Mouse (Mus musculus): ENCODE data around the gene Spint2. TPM values are rescaled to one million over a fixed set of nuclear protein-coding genes. Genes with fewer than 3 reads are reported as not detected.
A peak's percentile ranks its signal among the peaks of the same experiment; 100 is the strongest.
"Not testable (repeated sequence)": the region's sequence is repeated elsewhere in the genome, so short reads cannot be mapped to it uniquely, and the experiment has no call there.

The Spint2 gene
- polyA plus RNA-seq, 1 experiment from 2014 or later: 522 TPM

- Histone ChIP-seq H3K4me2 (ENCODE audit: low read length) (peak within 1 kb of the TSS; percentile 30), H3K36me3 (ENCODE audit: control insufficient read depth, insufficient read depth, low read length) (no peaks in the 10 kb centered on the region), H3K27me3 (replicated peaks; ENCODE audit: control insufficient read depth, insufficient read depth, low read length) (no peaks in the 10 kb centered on the region; the same call in 1 of the 2 replicates), H3K4me1 (replicated peaks; ENCODE audit: control insufficient read depth, insufficient read depth, low read length) (no peaks in the 10 kb centered on the region), H3K4me3 (ENCODE audit: low read depth, low read length) (no peak within 1 kb of the TSS), H3K9ac (ENCODE audit: low read length) (no peak within 1 kb of the TSS), H3K27ac (ENCODE audit: low read depth) (no peak within 1 kb of the TSS), H3K9me3 (ENCODE audit: control insufficient read depth, low read length) (no peaks in the 10 kb centered on the region; the same call in 1 of the 2 replicates)
- ATAC-seq (replicated peaks; ENCODE audit: low FRiP score, low TSS enrichment, low read depth) (0 out of 2 replicates have a peak, but pooled peaks have one; percentile 37), DNase-seq (ENCODE audit: low spot score) (peak; percentile 68)
- WGBS: 4% methylated on average over 20 of the region's 20 CpGs
Observed at GRCm38 (mm10) chr7:29213675-29214082, 68.0 kb downstream of the Spint2 start, which contains the start of gene Catsperg1. Catsperg1 (minus strand) TSS chr7:29214035.

DNA sequence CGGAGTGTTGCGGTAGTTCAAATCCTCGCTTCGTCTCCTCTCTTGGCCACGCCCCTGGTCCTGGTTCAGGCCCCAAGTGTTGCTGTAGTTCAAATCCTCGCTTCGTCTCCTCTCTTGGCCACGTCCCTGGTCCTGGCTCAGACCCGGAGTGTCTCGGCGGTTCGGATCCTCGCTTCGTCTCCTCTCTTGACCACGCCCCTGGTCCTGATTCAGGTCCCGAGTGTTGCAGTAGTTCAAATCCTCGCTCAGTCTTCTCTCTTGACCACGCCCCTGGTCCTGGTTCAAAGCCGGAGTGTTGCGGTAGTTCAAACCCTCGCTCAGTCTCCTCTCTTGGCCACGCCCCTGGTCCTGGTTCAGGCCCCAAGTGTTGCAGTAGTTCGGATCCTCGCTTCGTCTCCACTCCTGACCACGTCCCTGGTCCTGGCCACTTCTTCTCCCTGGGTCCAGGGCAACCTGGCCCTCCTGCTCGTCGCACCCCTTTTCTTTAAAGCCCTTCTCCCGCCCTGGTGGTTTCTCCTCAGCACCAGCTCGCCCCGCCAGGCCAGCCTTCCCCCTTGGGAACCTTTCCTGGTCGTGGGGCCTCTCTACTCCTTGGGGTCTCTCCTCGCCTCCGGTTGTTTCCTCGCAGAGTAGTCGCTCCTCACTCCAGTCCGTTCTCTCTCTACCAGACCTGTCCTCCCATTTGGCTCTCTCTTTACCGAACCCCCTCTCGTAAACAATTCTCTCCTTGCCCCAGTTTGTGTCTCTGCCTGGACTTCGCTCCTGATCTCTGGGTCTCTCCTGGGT is 68.7 kb downstream of the Spint2 start:
- H3K9me3 ChIP-seq (ENCODE audit: control insufficient read depth, low read length); H3K27me3 ChIP-seq (replicated peaks; ENCODE audit: control insufficient read depth, insufficient read depth, low read length); H3K4me3 ChIP-seq (ENCODE audit: low read depth, low read length); ATAC-seq (replicated peaks; ENCODE audit: low FRiP score, low TSS enrichment, low read depth); DNase-seq (ENCODE audit: low spot score); H3K27ac ChIP-seq (ENCODE audit: low read depth); H3K4me1 ChIP-seq (replicated peaks; ENCODE audit: control insufficient read depth, insufficient read depth, low read length); H3K36me3 ChIP-seq (ENCODE audit: control insufficient read depth, insufficient read depth, low read length); H3K9ac ChIP-seq (ENCODE audit: low read length): not testable (repeated sequence)
- WGBS: 21% methylated on average over 40 of the region's 40 CpGs
- H3K4me2 ChIP-seq (ENCODE audit: low read length): peak overlapping the region; percentile 30

GRCm38 (mm10) chr7:29212199-29212765 is 69.4 kb downstream of the Spint2 start:
- Histone ChIP-seq H3K9me3 (ENCODE audit: control insufficient read depth, low read length) (no peaks in the 10 kb centered on the region; the same call in 1 of the 2 replicates), H3K27ac (ENCODE audit: low read depth) (no peak overlapping the region; the same call in 1 of the 2 replicates), H3K4me2 (ENCODE audit: low read length) (peak overlapping the region; percentile 44), H3K4me1 (replicated peaks; ENCODE audit: control insufficient read depth, insufficient read depth, low read length) (no peaks in the 10 kb centered on the region), H3K9ac (ENCODE audit: low read length) (no peak overlapping the region), H3K36me3 (ENCODE audit: control insufficient read depth, insufficient read depth, low read length) (no peaks in the 10 kb centered on the region), H3K27me3 (replicated peaks; ENCODE audit: control insufficient read depth, insufficient read depth, low read length) (no peaks in the 10 kb centered on the region; the same call in 1 of the 2 replicates), H3K4me3 (ENCODE audit: low read depth, low read length) (0 out of 2 replicates have a peak overlapping the region, but pooled peaks have one; percentile 30)
- WGBS: 17% methylated on average over 26 of the region's 26 CpGs
- ATAC-seq (replicated peaks; ENCODE audit: low FRiP score, low TSS enrichment, low read depth) (no peak), DNase-seq (ENCODE audit: low spot score) (no peak)

DNA sequence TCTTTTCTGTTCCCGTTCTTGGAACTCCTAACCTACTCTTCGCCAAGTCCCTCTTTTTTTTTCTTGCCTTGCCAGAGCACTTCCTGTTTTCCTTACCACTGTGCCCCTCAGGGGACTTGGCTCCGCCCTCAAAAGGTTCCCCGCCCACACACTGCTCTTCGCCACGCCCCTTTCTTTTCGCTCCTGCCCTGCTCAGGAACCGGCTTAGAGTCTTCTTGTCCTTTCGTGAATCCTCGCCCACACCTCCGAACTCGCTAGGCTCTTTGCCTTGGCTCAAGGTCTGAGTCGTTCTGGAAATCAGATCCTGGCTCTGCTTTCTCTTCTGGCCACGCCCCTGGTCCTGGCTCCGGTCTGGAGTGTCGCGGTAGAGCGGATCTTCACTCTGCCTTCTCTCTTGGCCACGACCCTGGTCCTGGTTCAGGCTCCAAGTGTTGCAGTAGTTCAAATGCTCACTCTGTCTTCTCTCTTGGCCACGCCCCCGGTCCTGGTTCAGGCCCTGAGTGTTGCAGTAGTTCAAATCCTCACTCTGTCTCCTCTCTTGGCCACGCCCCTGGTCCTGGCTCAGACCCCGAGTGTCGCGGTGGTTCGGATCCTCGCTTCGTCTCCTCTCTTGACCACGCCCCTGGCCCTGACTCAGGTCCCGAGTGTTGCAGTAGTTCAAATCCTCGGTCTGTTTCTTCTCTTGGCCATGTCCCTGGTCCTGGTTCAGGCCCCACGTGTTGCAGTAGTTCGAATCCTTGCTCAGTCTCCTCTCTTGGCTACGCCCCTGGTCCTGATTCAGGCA is 70.1 kb downstream of the Spint2 start:
- peak overlapping the region; percentile 52 for H3K27ac ChIP-seq (ENCODE audit: low read depth)
- no peaks in the 10 kb centered on the region; the same call in 1 of the 2 replicates for H3K27me3 ChIP-seq (replicated peaks; ENCODE audit: control insufficient read depth, insufficient read depth, low read length)
- H3K9me3 ChIP-seq (ENCODE audit: control insufficient read depth, low read length): no peaks in the 10 kb centered on the region; the same call in 1 of the 2 replicates
- H3K9ac ChIP-seq (ENCODE audit: low read length): no peak overlapping the region
- H3K4me2 ChIP-seq (ENCODE audit: low read length): peak overlapping the region; percentile 44
- 5% methylated on average over 34 of the region's 34 CpGs for WGBS
- H3K4me1 ChIP-seq (replicated peaks; ENCODE audit: control insufficient read depth, insufficient read depth, low read length): no peaks in the 10 kb centered on the region
- H3K36me3 ChIP-seq (ENCODE audit: control insufficient read depth, insufficient read depth, low read length): no peaks in the 10 kb centered on the region
- DNase-seq (ENCODE audit: low spot score) (peak; percentile 91), ATAC-seq (replicated peaks; ENCODE audit: low FRiP score, low TSS enrichment, low read depth) (peak; percentile 85)
- peak overlapping the region; percentile 30 for H3K4me3 ChIP-seq (ENCODE audit: low read depth, low read length)

DNA sequence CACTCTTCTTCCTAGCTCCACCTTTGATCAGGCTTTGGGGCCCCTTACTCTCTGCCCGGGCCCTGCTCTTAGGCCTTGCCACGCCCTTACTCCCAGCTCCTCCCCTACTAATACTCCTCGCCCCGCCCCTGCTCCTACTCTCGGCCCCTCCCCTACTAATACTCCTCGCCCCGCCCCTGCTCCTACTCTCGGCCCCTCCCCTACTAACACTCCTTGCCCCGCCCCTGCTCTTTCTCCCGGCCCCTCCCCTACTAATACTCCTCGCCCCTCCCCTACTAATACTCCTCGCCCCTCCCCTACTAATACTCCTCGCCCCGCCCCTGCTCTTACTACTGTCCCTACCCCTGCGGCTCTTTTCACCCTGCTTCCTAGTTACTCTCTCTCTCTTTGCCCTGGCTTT is 70.7 kb downstream of the Spint2 start:
- H3K9ac ChIP-seq (ENCODE audit: low read length); H3K4me1 ChIP-seq (replicated peaks; ENCODE audit: control insufficient read depth, insufficient read depth, low read length); DNase-seq (ENCODE audit: low spot score); H3K36me3 ChIP-seq (ENCODE audit: control insufficient read depth, insufficient read depth, low read length); H3K9me3 ChIP-seq (ENCODE audit: control insufficient read depth, low read length); H3K27me3 ChIP-seq (replicated peaks; ENCODE audit: control insufficient read depth, insufficient read depth, low read length): not testable (repeated sequence)
- H3K4me3 ChIP-seq (ENCODE audit: low read depth, low read length): peak overlapping the region; percentile 30
- peak overlapping the region; percentile 52; the same call in 1 of the 2 replicates for H3K27ac ChIP-seq (ENCODE audit: low read depth)
- 0 out of 2 replicates have a peak, but pooled peaks have one; percentile 12 for ATAC-seq (replicated peaks; ENCODE audit: low FRiP score, low TSS enrichment, low read depth)
- peak overlapping the region; percentile 44 for H3K4me2 ChIP-seq (ENCODE audit: low read length)
- 19% methylated on average over 15 of the region's 15 CpGs for WGBS

Other genes starting within 250 kb of the Spint2 start
- gene Ryr1, start 156.7 kb downstream of the Spint2 start, polyA plus RNA-seq (2014; fragmentation: Nextera tagmentation; extraction: Ambion mirVana): 0.70 and 0.80 TPM in 2 replicates
- gene Rasgrp4, start 147.1 kb downstream of the Spint2 start, polyA plus RNA-seq (2014; fragmentation: Nextera tagmentation; extraction: Ambion mirVana): 0.54 and 0.96 TPM in 2 replicates
- 25.9 and 26.1 TPM in 2 replicates for gene Fam98c, start 125.7 kb downstream of the Spint2 start, polyA plus RNA-seq (2014; fragmentation: Nextera tagmentation; extraction: Ambion mirVana)
- 0.58 and 1.0 TPM in 2 replicates for gene Ggn, start 111.7 kb downstream of the Spint2 start, polyA plus RNA-seq (2014; fragmentation: Nextera tagmentation; extraction: Ambion mirVana)
- gene Spred3, start 111.5 kb downstream of the Spint2 start, polyA plus RNA-seq (2014; fragmentation: Nextera tagmentation; extraction: Ambion mirVana): 3.8 and 4.7 TPM in 2 replicates
- gene Psmd8, start 101.2 kb downstream of the Spint2 start, polyA plus RNA-seq (2014; fragmentation: Nextera tagmentation; extraction: Ambion mirVana): 277 and 280 TPM in 2 replicates
- gene Catsperg1, start 67.9 kb downstream of the Spint2 start, polyA plus RNA-seq (2014; fragmentation: Nextera tagmentation; extraction: Ambion mirVana): 0.78 and 1.5 TPM in 2 replicates
- gene Kcnk6, start 49.4 kb downstream of the Spint2 start, polyA plus RNA-seq (2014; fragmentation: Nextera tagmentation; extraction: Ambion mirVana): 0.65 and 0.86 TPM in 2 replicates
- 94.3 and 97.3 TPM in 2 replicates for gene Yif1b, start 43.6 kb downstream of the Spint2 start, polyA plus RNA-seq (2014; fragmentation: Nextera tagmentation; extraction: Ambion mirVana)
- gene 2200002D01Rik, start 33.4 kb downstream of the Spint2 start, polyA plus RNA-seq (2014; fragmentation: Nextera tagmentation; extraction: Ambion mirVana): 76.9 and 111 TPM in 2 replicates
- 59.7 and 66.5 TPM in 2 replicates for gene Ppp1r14a, start 7.4 kb upstream of the Spint2 start, polyA plus RNA-seq (2014; fragmentation: Nextera tagmentation; extraction: Ambion mirVana)
- 7.4 and 8.8 TPM in 2 replicates for gene Dpf1, start 22.0 kb upstream of the Spint2 start, polyA plus RNA-seq (2014; fragmentation: Nextera tagmentation; extraction: Ambion mirVana)
- 17.0 and 22.5 TPM in 2 replicates for gene Sipa1l3, start 236.7 kb upstream of the Spint2 start, polyA plus RNA-seq (2014; fragmentation: Nextera tagmentation; extraction: Ambion mirVana)

Measured in intestine, embryonic 14.5 days (tissue).